Mouse (Mus musculus) neural tube, embryonic 14.5 days (tissue): ENCODE measurements around the gene 2010111I01Rik. TPM values are rescaled to one million over a fixed set of nuclear protein-coding genes. Genes with fewer than 3 reads are reported as not detected.

ENCODE experiments used
- ATAC-seq: fragments of 200-750 bp; cut with Nextera tagmentation; 2 replicates; pipeline ENCODE4 v1.8.0; 2017; ENCODE audit warnings: low read depth, mild to moderate bottlenecking, moderate TSS enrichment, moderate library complexity
- H3K27ac ChIP-seq: fragments of 300-500 bp; sonication (generic); 2 replicates; pipeline ENCODE4 v1.5.1; 2014; ENCODE audit warnings: low read depth, mild to moderate bottlenecking, control low read depth, low read length, moderate library complexity, mixed read lengths
- H3K27me3 ChIP-seq: fragments of 300-500 bp; sonication (generic); 2 replicates; pipeline ENCODE4 v1.6.1; 2014; ENCODE audit warnings: low read length; ENCODE audit not compliant: control insufficient read depth, insufficient read depth
- H3K36me3 ChIP-seq: fragments of 300-500 bp; sonication (generic); 2 replicates; pipeline ENCODE4 v1.6.1; 2014; ENCODE audit warnings: low read length, mixed read lengths; ENCODE audit not compliant: control insufficient read depth, insufficient read depth
- H3K4me1 ChIP-seq: fragments of 300-500 bp; sonication (generic); 2 replicates; pipeline ENCODE4 v1.6.1; 2014; ENCODE audit warnings: low read length; ENCODE audit not compliant: control insufficient read depth, insufficient read depth
- H3K4me2 ChIP-seq: fragments of 300-500 bp; sonication (generic); 2 replicates; pipeline ENCODE4 v1.6.1; 2014; ENCODE audit warnings: mild to moderate bottlenecking, low read depth, low read length, control low read depth
- H3K4me3 ChIP-seq: fragments of 300-500 bp; sonication (generic); 2 replicates; pipeline ENCODE4 v1.5.1; 2014; ENCODE audit warnings: low read depth, low read length, control low read depth, mixed read lengths
- H3K9ac ChIP-seq: fragments of 300-500 bp; sonication (generic); replicated peaks from 2 replicates; pipeline ENCODE4 v1.6.1; 2014; ENCODE audit warnings: low read depth, mild to moderate bottlenecking, control low read depth, low read length, mixed read lengths
- H3K9me3 ChIP-seq: fragments of 300-500 bp; sonication (generic); 2 replicates; pipeline ENCODE4 v1.6.1; 2016; ENCODE audit warnings: low read length; ENCODE audit not compliant: control insufficient read depth
- WGBS: fragments of 180-500 bp; shearing (Covaris S2); extraction: QIAGEN DNeasy Blood & Tissue Kit; methylation state at CpG from one replicate; pipeline ENCODE4 v1.1.7; 2014; 5-methylcytosine and 5-hydroxymethylcytosine counted together
- polyA plus RNA-seq: library from polyadenylated mRNA; unstranded; fragments of >200 nt; fragmentation: Nextera tagmentation; extraction: Ambion mirVana; gene quantifications from 2 replicates; pipeline ENCODE4 v1.2.1, GENCODE M21; 2014

The 2010111I01Rik gene
- polyA plus RNA-seq, 1 experiment from 2014 or later = 28.8 TPM

DNA sequence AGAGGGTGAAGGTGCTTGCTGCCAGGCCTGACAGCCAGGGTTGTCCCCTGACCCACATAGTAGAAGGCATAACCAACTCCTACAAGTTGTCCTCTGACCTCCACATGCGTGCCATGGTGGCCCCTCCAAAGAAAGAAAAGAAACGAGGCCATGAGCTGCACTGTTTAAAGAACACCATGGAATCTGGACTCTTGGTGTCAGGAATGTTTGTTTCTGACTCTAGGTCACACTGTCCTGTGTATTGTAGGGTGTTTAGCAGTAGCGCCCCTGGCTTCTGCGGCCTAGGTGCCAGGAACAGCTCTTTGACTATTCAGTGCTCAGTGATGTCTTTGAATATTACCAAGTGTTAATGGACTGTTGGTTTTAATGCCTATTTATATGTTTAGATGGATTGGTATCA, 8.4 kb downstream of the 2010111I01Rik start:
- no peaks in the 10 kb centered on the region for H3K27me3 ChIP-seq
- no peaks in the 10 kb centered on the region for H3K4me1 ChIP-seq
- H3K9me3 ChIP-seq = no peaks in the 10 kb centered on the region
- ATAC-seq = no peak
- no peak overlapping the region for H3K9ac ChIP-seq
- no peak overlapping the region for H3K4me2 ChIP-seq
- 92% methylated on average over 4 of the region's 4 CpGs for WGBS
- no peak overlapping the region for H3K4me3 ChIP-seq
- no peaks in the 10 kb centered on the region for H3K36me3 ChIP-seq
- H3K27ac ChIP-seq = no peak overlapping the region

DNA sequence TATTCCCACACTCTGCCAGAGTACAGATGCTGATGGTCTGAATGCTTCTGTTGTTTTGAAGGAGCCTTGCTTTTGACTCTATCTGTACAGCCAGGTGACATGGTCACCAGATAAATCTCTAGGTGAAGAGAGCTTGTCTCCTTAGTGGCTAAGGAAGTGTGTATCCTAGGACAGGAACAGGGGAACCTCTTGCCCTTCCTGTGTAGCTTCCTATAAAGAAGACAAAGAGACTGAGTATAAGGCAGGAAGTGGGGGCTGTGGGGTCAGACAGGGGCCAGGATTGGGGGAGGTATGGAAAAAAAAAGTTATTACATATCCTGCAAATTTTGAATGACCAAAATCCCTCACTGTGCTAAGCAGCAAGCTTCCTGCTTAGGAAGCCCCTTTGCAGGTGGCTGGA, 13.4 kb downstream of the 2010111I01Rik start:
- no peaks in the 10 kb centered on the region for H3K9me3 ChIP-seq
- H3K4me3 ChIP-seq = no peak overlapping the region
- no peak for ATAC-seq
- H3K4me1 ChIP-seq = peaks cover 5% of the 10 kb centered on the region
- no peak overlapping the region for H3K27ac ChIP-seq
- no peak overlapping the region for H3K9ac ChIP-seq
- no peak overlapping the region for H3K4me2 ChIP-seq
- H3K27me3 ChIP-seq = no peaks in the 10 kb centered on the region
- no peaks in the 10 kb centered on the region for H3K36me3 ChIP-seq

DNA sequence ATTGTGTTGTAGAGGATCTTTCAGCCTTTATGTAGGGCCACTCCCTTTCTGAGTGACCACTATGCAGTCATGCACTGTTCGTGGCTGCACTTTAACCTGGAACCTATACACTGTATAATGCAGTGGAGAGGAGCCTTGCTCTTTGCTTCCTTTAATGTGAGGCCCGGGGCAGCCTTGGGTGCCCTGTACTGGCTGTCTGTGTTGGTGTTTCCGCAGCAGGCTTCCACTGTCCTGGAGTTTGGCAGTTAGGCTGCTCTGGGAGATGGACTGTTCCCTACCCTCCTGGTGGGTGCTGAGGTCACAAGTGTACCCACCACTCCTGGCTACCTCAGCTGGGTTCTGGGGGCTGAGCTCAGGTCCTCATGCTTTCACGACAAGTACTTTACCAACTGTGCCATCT, 14.1 kb downstream of the 2010111I01Rik start:
- no peak overlapping the region for H3K9ac ChIP-seq
- no peaks in the 10 kb centered on the region for H3K36me3 ChIP-seq
- H3K27me3 ChIP-seq = no peaks in the 10 kb centered on the region
- ATAC-seq = peak; percentile 34; the same call in 1 of the 2 replicates
- no peak overlapping the region for H3K4me3 ChIP-seq
- no peaks in the 10 kb centered on the region for H3K9me3 ChIP-seq
- 87% methylated on average over 4 of the region's 4 CpGs for WGBS
- H3K4me2 ChIP-seq = no peak overlapping the region
- 0 out of 2 replicates have a peak overlapping the region, but pooled peaks have one; percentile 10 for H3K27ac ChIP-seq
- peaks cover 5% of the 10 kb centered on the region for H3K4me1 ChIP-seq

DNA sequence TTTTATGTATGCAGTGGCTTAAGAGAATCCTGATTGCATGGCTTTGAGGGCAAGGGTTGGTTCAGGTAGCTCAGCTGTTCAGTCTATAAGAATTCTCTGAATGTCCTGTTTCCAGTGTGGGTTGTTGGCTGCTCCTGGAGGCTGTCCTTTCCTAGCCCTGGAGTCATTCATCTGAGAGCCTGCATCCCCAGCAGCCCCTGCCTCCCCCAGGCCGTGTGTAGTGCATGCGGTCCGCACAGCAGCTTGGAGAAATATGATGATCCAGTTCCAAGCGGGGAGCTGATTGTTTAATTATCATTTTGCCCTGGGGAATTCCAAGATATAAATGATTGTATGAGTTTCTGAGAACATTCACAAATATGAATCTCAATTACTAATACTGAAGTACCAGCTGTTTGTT, 14.5 kb downstream of the 2010111I01Rik start:
- peak; percentile 46; the same call in 1 of the 2 replicates for ATAC-seq
- Histone ChIP-seq H3K4me2 (no peak overlapping the region), H3K36me3 (no peaks in the 10 kb centered on the region), H3K9me3 (no peaks in the 10 kb centered on the region), H3K4me3 (no peak overlapping the region), H3K27me3 (no peaks in the 10 kb centered on the region), H3K4me1 (peaks cover 5% of the 10 kb centered on the region), H3K27ac (0 out of 2 replicates have a peak overlapping the region, but pooled peaks have one; percentile 10), H3K9ac (no peak overlapping the region)
- 63% methylated on average over 4 of the region's 4 CpGs for WGBS

DNA sequence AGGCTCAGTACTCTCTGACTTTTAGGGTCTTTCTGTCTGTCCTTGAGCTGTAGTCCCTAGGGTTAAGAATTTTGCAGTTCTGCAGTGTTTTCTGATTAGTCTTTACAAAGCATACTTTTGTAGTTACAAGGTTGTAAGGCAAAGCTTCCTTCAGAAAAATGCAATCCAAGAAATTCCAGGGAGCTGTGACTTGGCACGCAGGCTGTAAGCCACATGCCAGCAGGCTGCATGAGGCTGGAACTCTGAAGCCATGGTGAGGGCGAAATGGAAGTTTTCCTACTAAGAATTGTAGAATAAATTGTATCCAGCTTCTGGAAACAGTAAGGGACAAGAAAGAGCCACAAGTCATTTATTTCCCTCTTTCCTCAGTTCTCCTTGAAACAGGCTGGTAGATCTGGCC, 15.4 kb downstream of the 2010111I01Rik start:
- Histone ChIP-seq H3K9me3 (no peaks in the 10 kb centered on the region), H3K9ac (no peak overlapping the region), H3K27ac (no peak overlapping the region), H3K4me2 (no peak overlapping the region), H3K4me3 (no peak overlapping the region), H3K27me3 (no peaks in the 10 kb centered on the region), H3K4me1 (peaks cover 5% of the 10 kb centered on the region), H3K36me3 (no peaks in the 10 kb centered on the region)
- WGBS = 90% methylated on average over 2 of the region's 2 CpGs
- no peak for ATAC-seq

DNA sequence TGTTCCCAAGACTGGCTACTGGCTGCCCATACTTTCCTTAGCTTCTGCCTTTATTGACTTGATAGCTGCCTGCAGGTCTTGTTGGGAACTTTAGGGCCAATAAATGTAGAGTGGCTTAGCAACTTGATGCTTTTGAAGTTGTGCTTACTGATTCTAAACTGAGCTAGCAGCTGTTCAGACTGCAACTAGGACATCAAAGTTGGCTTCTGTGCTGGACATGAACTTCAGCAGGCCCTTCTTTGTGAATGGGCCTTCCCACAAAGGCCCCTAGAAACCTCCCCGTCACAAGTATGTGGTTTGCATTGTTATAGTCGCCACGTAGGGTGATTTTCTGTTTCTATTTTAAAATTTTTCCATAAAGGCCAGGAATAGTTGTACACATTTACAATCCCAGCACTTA, 19.8 kb downstream of the 2010111I01Rik start:
- Histone ChIP-seq H3K9ac (no peak overlapping the region), H3K4me2 (no peak overlapping the region), H3K27ac (no peak overlapping the region), H3K27me3 (no peaks in the 10 kb centered on the region), H3K36me3 (no peaks in the 10 kb centered on the region), H3K4me3 (no peak overlapping the region), H3K4me1 (no peaks in the 10 kb centered on the region), H3K9me3 (no peaks in the 10 kb centered on the region)
- 65% methylated on average over 3 of the region's 3 CpGs for WGBS
- no peak for ATAC-seq

DNA sequence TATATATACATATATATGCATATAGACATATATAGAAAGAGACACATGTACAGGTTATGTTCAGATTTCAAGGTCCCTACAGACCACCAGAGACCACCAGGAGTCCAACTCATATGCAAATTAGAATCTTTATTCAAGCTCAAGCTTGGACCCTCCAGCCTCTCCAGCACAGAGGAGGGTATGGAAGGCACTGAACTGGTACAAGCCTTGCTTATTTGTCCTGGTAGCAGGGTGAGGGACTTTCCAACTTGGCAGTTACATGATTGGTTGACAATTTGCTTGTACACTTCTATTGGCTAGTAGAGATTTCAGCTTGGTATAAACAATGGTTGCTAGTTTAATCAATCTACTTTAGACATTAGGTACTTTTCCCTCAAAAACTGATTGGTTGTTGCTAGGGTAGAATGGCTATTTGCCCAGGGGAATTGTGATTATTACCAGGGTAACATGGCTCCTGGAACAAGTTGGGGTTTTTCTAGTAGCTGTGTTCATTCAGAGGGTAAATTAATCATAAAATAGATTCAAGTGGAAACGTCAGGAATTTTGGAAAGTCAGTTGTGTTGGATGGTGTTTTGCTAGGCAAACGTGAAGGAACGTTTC, 25.3 kb downstream of the 2010111I01Rik start:
- no peaks in the 10 kb centered on the region for H3K36me3 ChIP-seq
- H3K4me1 ChIP-seq = no peaks in the 10 kb centered on the region
- H3K4me3 ChIP-seq = no peak overlapping the region
- no peak overlapping the region for H3K4me2 ChIP-seq
- H3K9ac ChIP-seq = no peak overlapping the region
- WGBS = 72% methylated on average over 3 of the region's 3 CpGs
- peak; percentile 46; the same call in 1 of the 2 replicates for ATAC-seq
- no peak overlapping the region for H3K27ac ChIP-seq
- H3K27me3 ChIP-seq = no peaks in the 10 kb centered on the region
- no peaks in the 10 kb centered on the region for H3K9me3 ChIP-seq

DNA sequence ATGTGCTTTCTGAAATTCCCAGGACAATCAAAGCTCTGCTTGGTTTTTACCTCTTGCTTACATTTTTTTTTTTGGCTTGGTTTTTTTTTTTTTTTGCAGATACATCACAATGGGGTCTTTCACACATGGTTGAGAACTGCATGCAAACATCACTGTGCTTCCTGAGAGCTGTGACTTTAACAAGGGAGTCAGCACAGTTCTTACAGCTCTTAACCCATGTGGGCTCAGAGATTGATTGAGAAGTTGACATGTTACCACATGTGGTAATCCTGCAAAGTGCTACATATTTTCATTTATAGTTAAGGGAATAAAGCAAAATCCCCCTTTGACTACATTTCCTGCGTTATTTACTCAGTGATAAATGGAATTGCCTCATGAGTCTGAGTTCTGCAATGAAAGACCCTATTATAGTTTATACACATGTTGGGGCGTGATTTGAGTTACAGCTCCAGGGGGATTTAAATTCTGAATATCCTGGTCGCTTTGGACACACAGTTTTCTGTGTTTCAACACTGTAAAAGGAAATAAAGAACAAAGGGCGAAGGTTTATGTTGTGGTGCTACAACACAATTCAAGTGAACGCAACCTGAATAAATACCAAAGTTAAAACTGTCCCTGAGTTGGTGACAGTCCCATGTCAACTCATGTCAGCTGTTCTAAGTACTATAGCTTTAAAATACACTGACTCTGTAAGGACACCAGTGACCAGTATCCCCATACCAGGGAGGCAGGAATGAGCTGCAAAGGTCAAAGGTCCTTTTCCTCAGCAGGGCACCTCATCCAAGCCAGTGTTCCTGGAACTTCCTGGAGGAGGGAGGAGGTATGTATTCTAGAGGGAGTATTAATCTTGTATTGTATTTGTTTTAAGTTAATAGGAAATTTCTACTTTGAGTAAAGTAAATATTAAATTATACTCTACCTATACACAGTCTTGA, 29.1 kb downstream of the 2010111I01Rik start:
- H3K9me3 ChIP-seq = no peaks in the 10 kb centered on the region
- WGBS = 72% methylated on average over 5 of the region's 5 CpGs
- H3K27me3 ChIP-seq = no peaks in the 10 kb centered on the region
- H3K4me2 ChIP-seq = no peak overlapping the region
- ATAC-seq = no peak
- H3K9ac ChIP-seq = no peak overlapping the region
- no peak overlapping the region for H3K4me3 ChIP-seq
- no peaks in the 10 kb centered on the region for H3K4me1 ChIP-seq
- H3K27ac ChIP-seq = no peak overlapping the region
- H3K36me3 ChIP-seq = no peaks in the 10 kb centered on the region

DNA sequence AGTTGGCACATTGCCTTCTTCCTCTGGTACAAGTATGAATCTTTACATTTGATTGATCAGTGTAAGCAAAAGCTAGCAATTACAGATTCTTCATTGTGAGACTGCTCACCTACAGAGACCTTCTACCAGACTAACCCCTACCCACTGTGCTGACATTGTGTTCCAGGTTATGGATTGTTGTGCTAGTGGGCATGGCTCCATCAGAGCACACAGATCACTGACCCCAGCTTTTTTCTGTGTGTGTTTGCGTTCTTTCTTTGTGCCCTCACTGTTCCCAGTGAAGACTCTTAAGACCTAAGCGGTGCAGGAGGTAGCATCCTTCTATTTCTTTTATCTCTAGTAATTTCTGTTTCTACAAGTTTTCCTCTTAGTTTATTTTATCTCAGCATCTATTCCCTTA, 32.1 kb downstream of the 2010111I01Rik start:
- Histone ChIP-seq H3K9me3 (no peaks in the 10 kb centered on the region), H3K4me3 (no peak overlapping the region), H3K36me3 (no peaks in the 10 kb centered on the region), H3K27me3 (no peaks in the 10 kb centered on the region), H3K27ac (no peak overlapping the region), H3K4me1 (no peaks in the 10 kb centered on the region), H3K9ac (no peak overlapping the region), H3K4me2 (no peak overlapping the region)
- ATAC-seq = no peak
- WGBS = 91% methylated on average over 2 of the region's 2 CpGs
